Mouse (Mus musculus) ES-Bruce4 (cell line): ENCODE data around the gene Ubac2.

ENCODE experiments used
- CTCF ChIP-seq: IDR thresholded peaks from one replicate; pipeline ENCODE4 v1.8.1; 2011; ENCODE audit warnings: low read depth, low read length
- POLR2A ChIP-seq: IDR thresholded peaks from one replicate; pipeline ENCODE4 v1.8.1; 2011; ENCODE audit warnings: low read length; ENCODE audit not compliant: insufficient read depth

DNA sequence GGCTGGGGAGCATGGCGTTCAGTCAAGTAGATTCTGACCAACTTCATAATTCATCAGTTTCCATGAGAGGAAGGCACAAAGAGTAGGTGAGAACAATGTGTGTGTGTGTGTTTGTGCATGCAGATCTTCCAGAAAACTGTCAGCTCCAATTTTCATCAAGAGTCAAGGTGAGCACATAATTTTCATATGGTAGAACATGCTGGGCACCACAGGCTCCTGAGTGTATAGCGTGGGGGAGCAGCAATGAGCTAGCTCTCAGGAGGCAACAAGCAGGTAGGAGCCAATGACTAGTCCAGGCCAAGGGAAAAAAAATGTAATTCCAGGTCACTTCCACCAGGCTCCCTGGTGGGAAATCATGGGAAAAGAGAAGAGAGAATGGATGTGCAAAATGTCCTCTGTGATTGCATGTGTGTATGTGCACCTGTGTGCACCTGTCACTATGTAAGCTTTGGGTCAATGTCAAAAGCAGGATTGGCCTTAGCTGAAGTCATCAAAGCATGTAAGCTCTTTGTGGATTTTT is 45.4 kb upstream of the Ubac2 start:
- TF ChIP-seq CTCF (no peak), POLR2A (no peak)
